Mouse (Mus musculus): ENCODE measurements around the gene Zfp108. TPM values are rescaled to one million over a fixed set of nuclear protein-coding genes. Genes with fewer than 3 reads are reported as not detected.

Gene Zfp108
- polyA plus RNA-seq, 1 experiment from 2014 or later = 7.0 TPM

DNA sequence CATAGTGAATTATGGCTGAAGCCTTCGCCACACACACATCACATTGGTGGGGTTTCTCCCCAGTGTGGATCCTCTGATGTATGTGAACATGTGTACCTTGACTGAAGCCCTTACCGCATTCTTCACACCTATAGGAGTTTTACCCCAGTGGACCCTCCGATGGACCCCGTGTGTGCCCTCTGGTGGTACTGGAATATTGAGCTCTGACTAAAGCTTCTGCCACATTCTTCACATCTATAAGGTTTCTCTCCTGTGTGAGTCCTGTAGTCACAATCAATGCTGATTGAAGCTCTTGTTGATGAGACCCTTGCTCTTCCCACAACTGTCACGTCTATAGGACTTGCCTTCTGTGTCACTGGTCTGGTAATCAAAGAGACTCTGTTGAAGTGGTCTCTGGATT is 33.1 kb downstream of the Zfp108 start:
- Histone ChIP-seq H3K9ac (no peak overlapping the region), H3K36me3 (peaks cover 52% of the 10 kb centered on the region), H3K27ac (replicated peaks) (no peak overlapping the region), H3K27me3 (no peaks in the 10 kb centered on the region), H3K4me1 (replicated peaks) (no peaks in the 10 kb centered on the region), H3K9me3 (no peaks in the 10 kb centered on the region), H3K4me2 (no peak overlapping the region), H3K4me3 (no peak overlapping the region)
- ATAC-seq (ENCODE audit: low FRiP score, low read depth) = no peak
- WGBS = 87% methylated on average over 5 of the region's 5 CpGs

DNA sequence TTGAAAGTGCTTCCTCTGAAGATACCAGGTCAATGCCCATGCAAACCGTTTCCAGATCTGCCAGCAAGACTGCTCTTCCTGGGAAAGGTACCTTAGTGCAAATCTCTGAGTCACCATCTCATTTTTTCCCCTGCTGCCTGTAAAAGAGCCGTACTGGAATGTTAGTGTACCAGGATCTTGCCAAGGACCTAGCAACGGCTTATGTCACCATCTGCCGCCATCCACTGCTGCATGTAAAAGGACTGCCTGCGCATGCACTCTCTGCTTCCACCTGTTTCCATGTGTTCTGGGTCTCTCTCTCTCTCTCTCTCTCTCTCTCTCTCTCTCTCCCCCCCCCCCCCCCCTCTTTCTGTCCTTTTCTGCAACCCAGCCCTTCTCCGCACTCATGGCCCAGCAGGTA is 33.9 kb downstream of the Zfp108 start:
- H3K4me3 ChIP-seq = no peak overlapping the region
- ATAC-seq (ENCODE audit: low FRiP score, low read depth) = no peak
- H3K9me3 ChIP-seq = no peaks in the 10 kb centered on the region
- no peaks in the 10 kb centered on the region for H3K4me1 ChIP-seq (replicated peaks)
- WGBS = 91% methylated on average over 6 of the region's 6 CpGs
- peaks cover 59% of the 10 kb centered on the region for H3K36me3 ChIP-seq
- H3K27ac ChIP-seq (replicated peaks) = no peak overlapping the region
- no peaks in the 10 kb centered on the region for H3K27me3 ChIP-seq
- H3K4me2 ChIP-seq = no peak overlapping the region
- H3K9ac ChIP-seq = no peak overlapping the region

DNA sequence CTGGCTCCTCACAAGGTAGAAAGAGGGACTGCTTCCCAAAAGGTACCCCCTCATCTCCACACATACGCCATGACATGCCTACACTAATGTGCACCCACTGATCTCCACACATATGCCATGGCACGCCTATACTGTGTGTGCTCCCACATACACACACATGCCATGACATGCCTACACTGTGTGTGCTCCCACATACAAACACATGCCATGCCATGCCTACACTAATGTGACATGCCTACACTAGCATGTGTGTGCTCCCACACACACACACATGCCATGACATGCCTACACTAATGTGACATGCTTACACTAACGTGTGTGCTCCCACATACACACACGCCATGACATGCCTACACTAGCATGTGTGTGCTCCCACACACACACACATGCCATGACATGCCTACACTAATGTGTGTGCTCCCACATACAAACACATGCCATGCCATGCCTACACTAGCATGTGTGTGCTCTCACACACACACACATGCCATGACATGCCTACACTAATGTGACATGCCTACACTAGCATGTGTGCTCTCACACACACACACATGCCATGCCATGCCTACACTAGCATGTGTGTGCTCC is 35.6 kb downstream of the Zfp108 start:
- 97% methylated on average over 4 of the region's 4 CpGs for WGBS
- ATAC-seq (ENCODE audit: low FRiP score, low read depth) = no peak
- Histone ChIP-seq H3K27me3 (no peaks in the 10 kb centered on the region), H3K4me3 (no peak overlapping the region), H3K9me3 (no peaks in the 10 kb centered on the region), H3K4me1 (replicated peaks) (no peaks in the 10 kb centered on the region), H3K9ac (no peak overlapping the region), H3K4me2 (no peak overlapping the region), H3K36me3 (peaks cover 76% of the 10 kb centered on the region), H3K27ac (replicated peaks) (no peak overlapping the region)

DNA sequence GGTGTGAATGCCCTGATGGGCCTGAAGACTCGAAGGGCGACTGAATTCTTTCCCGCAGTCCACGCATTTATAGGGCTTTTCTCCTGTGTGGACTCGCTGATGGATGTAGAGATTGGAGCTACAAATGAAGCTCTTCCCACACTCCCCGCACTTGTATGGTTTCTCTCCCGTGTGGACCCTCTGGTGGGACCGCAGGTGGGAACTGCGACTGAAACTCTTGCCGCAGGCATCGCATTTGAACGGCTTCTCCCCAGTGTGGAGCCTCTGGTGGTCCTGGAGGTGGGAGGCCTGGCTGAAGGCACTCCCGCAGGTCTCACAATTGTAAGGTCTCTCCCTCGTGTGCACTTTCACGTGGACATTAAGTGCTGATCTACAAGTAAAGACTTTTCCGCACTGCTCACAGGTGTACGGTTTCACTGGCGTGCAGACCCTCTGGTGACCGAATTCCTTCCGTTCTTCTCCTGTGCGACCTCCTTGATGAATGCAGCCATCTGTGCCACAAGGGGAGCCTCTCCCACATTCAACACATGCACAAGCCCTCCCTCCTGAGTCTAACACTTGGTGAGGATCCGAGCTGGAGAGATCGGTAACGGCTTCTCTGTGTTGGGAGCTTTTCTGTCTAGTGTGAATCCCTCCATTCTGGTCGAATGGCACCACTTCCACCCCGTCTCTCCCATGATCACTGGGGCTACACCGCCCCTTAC is 36.9 kb downstream of the Zfp108 start:
- no peak for ATAC-seq (ENCODE audit: low FRiP score, low read depth)
- Histone ChIP-seq H3K27me3 (no peaks in the 10 kb centered on the region), H3K36me3 (peaks cover 89% of the 10 kb centered on the region), H3K9ac (no peak overlapping the region), H3K4me2 (no peak overlapping the region), H3K9me3 (no peaks in the 10 kb centered on the region), H3K4me3 (no peak overlapping the region), H3K4me1 (replicated peaks) (no peaks in the 10 kb centered on the region), H3K27ac (replicated peaks) (no peak overlapping the region)
- 92% methylated on average over 27 of the region's 27 CpGs for WGBS

DNA sequence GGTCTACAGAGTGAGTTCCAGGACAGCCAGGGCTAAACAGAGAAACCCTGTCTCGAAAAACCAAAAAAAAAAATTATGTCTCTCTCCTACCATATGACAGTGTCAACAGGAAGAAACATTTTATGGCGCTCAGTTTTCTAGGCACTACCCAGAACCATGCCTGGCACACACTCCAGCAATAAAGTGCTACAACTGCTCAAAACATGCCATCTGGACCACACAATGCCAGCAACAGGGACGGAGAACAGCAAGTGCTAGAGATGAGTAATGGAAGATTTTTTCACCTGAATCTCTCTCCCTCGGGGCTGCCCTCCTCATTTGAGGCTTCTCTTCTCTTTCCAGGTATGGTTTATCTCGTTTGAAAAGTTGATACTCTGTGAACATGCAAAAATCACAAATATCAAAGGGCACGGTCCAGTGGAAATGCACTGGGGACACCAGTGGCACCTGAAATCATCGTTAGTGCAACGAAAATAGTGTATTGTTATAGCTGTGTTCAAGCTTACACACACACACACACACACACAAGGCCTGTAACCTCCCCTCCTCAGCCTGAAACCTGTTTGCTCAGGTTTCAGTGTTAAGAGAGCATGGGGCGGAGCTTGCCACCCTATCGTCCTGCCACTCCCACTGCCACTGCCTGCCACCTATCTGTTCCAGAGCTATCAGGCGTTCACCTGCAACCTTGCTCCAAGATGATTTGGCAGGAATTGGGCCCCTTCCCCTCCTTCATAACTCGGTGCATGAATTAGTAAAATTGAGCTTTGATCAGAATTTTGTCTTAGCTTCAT is 38.7 kb downstream of the Zfp108 start:
- Histone ChIP-seq H3K9me3 (no peaks in the 10 kb centered on the region), H3K36me3 (peaks cover 75% of the 10 kb centered on the region), H3K9ac (no peak overlapping the region), H3K4me1 (replicated peaks) (peaks cover 10% of the 10 kb centered on the region), H3K4me2 (no peak overlapping the region), H3K27ac (replicated peaks) (no peak overlapping the region), H3K4me3 (no peak overlapping the region), H3K27me3 (no peaks in the 10 kb centered on the region)
- 93% methylated on average over 12 of the region's 12 CpGs for WGBS
- no peak for ATAC-seq (ENCODE audit: low FRiP score, low read depth)

DNA sequence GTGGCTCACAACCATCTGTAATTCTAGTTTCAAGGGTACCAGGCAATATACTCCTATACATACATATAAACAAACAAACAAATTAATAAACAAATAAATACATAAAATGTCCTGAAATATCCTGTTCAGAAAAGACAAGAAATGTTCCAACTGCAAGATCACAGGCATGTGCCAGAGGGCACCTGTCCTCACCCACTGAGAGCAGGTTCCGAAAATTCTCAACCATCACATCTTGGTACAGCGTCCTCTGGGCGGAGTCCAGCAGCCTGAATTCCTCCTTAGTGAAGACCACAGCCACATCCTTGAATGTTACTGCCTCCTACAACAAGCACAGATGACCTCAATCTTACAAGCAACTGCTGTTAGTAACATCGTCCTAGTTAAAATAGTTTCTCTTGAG is 40.2 kb downstream of the Zfp108 start:
- peaks cover 66% of the 10 kb centered on the region for H3K36me3 ChIP-seq
- over 99% methylated on average over 4 of the region's 4 CpGs for WGBS
- no peak for ATAC-seq (ENCODE audit: low FRiP score, low read depth)
- H3K4me3 ChIP-seq = no peak overlapping the region
- H3K9ac ChIP-seq = no peak overlapping the region
- no peaks in the 10 kb centered on the region for H3K27me3 ChIP-seq
- no peak overlapping the region for H3K4me2 ChIP-seq
- no peaks in the 10 kb centered on the region for H3K9me3 ChIP-seq
- H3K4me1 ChIP-seq (replicated peaks) = peaks cover 13% of the 10 kb centered on the region
- H3K27ac ChIP-seq (replicated peaks) = no peak overlapping the region

DNA sequence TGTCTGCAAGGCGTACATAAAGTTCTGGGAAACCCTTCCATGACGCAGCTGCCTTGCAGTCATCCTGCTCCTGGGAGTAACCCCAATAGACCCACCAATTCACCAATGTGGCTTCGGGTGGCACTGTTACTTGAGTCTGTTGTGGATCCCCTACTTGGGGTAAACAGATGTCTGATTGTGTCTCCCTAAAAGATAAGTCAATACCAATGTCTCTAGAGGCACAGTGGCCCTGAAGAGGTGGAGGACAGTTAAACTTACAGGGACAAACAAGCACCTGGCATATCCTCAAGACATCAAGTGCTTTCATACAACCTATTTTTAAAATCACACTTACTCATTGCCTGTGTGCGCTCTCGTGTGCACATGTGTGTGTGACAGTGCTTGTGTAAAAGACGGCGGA is 40.8 kb downstream of the Zfp108 start:
- peaks cover 59% of the 10 kb centered on the region for H3K36me3 ChIP-seq
- H3K4me3 ChIP-seq = no peak overlapping the region
- no peak overlapping the region for H3K9ac ChIP-seq
- no peak overlapping the region for H3K4me2 ChIP-seq
- 99% methylated on average over 7 of the region's 7 CpGs for WGBS
- no peaks in the 10 kb centered on the region for H3K9me3 ChIP-seq
- no peak for ATAC-seq (ENCODE audit: low FRiP score, low read depth)
- H3K27me3 ChIP-seq = no peaks in the 10 kb centered on the region
- H3K27ac ChIP-seq (replicated peaks) = no peak overlapping the region
- peaks cover 19% of the 10 kb centered on the region for H3K4me1 ChIP-seq (replicated peaks)

DNA sequence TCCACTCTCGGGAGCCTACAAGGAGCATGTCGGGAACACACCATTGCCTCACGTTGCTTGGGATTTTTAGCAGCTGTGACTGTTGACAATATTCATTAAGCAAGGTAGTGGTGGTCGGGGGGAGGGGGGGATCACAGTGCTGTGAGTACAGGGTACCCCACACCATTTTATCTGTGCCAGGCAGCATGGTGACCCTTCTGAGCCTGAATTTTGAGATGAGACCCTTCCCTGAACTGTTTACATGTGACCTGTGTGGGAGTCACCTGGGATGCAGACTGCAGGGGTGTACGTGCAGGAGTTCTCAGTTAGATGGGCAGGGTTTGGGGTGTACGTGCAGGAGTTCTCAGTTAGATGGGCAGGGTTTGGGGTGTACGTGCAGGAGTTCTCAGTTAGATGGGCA is 41.8 kb downstream of the Zfp108 start:
- Histone ChIP-seq H3K27ac (replicated peaks) (no peak overlapping the region), H3K9ac (no peak overlapping the region), H3K4me3 (no peak overlapping the region), H3K4me2 (no peak overlapping the region), H3K27me3 (no peaks in the 10 kb centered on the region), H3K9me3 (no peaks in the 10 kb centered on the region), H3K36me3 (peaks cover 51% of the 10 kb centered on the region), H3K4me1 (replicated peaks) (peaks cover 26% of the 10 kb centered on the region)
- 93% methylated on average over 7 of the region's 7 CpGs for WGBS
- ATAC-seq (ENCODE audit: low FRiP score, low read depth) = no peak

DNA sequence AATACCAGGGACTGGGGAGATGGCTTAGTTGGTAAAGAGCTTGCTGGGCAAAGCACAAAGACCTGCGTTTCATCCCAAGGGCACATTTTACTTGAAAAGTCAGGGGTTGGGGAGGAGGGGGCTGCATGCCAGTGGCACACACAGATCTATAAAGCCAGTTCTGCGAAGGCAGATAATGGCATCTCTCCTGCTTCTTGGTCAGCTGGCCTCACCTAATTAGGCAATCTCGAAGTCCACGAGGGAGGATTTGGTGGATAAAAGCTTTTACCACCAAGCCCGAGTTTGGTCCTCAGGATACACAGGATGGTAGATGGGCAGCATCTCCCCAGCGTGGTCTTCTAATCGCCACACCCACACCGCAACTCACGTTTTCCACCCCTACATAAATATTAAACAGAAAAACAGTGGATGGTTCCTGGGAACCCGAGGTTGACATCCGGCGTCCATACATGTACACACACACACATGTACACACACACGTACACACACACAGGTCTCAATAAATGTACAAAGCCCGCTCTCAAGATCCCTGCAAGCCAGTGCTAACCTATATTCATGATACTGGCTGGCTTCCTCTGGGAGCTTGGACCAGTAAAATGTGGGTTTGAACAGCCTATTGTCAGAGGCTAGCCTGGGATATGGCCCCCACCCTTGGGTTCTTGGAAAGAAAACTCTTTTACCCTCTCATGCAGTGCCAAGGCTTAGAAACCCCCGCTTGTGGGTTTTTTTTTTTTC is 42.9 kb downstream of the Zfp108 start:
- H3K9ac ChIP-seq = 0 out of 2 replicates have a peak overlapping the region, but pooled peaks have one; percentile 82
- no peak for ATAC-seq (ENCODE audit: low FRiP score, low read depth)
- 90% methylated on average over 15 of the region's 15 CpGs for WGBS
- peaks cover 50% of the 10 kb centered on the region for H3K36me3 ChIP-seq
- H3K4me3 ChIP-seq = peak overlapping the region; percentile 78
- peak overlapping the region; percentile 88 for H3K4me2 ChIP-seq
- peaks cover 26% of the 10 kb centered on the region for H3K4me1 ChIP-seq (replicated peaks)
- H3K27me3 ChIP-seq = no peaks in the 10 kb centered on the region
- H3K27ac ChIP-seq (replicated peaks) = 0 out of 2 replicates have a peak overlapping the region, but pooled peaks have one; percentile 92
- no peaks in the 10 kb centered on the region for H3K9me3 ChIP-seq

DNA sequence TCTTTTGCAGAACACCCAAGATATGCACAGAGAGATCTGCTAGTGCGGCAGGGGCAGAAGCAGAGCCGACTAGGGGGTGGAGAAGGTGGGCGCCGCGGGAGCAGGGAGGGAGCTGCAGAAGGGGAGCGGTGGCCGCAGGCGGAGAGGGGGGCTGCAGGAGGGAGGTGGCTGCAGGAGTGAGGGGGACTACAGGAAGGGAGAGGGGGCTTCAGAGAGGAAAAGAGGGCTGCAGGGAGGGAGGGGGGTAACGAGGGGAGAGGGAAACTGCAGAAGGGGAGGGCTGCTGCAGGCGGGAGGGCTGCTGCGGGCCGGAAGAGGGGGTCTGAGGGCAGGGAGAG is 44.0 kb downstream of the Zfp108 start:
- no peaks in the 10 kb centered on the region for H3K9me3 ChIP-seq
- ATAC-seq (ENCODE audit: low FRiP score, low read depth) = peak; percentile 50

DNA sequence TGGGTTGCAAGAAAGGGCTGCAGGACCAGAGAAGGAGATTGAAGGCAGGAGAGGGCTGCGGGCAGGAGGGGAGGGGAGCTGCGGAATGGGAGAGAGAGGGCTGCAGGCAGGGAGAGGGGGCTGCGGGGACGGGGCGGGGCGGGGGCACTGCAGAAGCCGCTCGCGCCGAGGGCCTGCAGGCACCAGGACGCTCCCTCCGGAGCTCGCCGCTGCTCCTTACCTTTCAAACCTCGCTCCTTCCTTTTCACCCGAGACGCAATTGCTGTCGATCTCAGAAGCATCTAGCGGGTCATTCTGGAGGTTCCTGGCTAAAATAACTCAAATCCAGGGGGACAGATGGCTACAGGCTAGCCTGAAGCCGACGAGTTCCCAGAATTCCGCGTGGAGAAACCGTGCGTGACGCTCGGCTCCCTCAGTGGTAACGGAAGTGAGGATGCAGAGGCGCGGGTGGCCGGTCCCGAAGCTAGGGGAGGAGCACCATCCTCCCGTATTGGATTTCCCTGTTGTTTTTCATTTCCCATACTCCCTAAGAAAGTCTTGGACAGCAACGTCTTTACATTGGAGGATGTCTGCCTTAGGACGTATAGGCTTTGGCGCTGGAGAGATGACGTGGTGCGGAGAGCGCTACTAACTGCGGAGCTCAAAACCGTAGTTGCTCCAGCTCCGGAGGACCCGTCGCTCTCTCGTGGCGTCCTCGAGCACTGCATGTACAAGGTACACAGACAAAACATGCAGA is 44.5 kb downstream of the Zfp108 start:
- ATAC-seq (ENCODE audit: low FRiP score, low read depth) = peak; percentile 92

More for the DNA sequence above, 44.0 kb downstream of the Zfp108 start:
- Histone ChIP-seq H3K36me3 (peaks cover 52% of the 10 kb centered on the region), H3K4me1 (replicated peaks) (peaks cover 26% of the 10 kb centered on the region), H3K27me3 (no peaks in the 10 kb centered on the region), H3K27ac (replicated peaks) (peak overlapping the region; percentile 92), H3K4me3 (peak overlapping the region; percentile 78), H3K9ac (peak overlapping the region; percentile 82), H3K4me2 (peak overlapping the region; percentile 88)
- 0% methylated on average over 12 of the region's 12 CpGs for WGBS

More for the DNA sequence above, 44.5 kb downstream of the Zfp108 start:
- Histone ChIP-seq H3K27me3 (no peaks in the 10 kb centered on the region), H3K4me1 (replicated peaks) (peaks cover 26% of the 10 kb centered on the region), H3K4me2 (peak overlapping the region; percentile 88), H3K36me3 (peaks cover 49% of the 10 kb centered on the region), H3K9me3 (no peaks in the 10 kb centered on the region), H3K9ac (peak overlapping the region; percentile 82), H3K4me3 (peak overlapping the region; percentile 78), H3K27ac (replicated peaks) (peak overlapping the region; percentile 92)
- WGBS = under 1% methylated on average over 46 of the region's 47 CpGs
